Mouse (Mus musculus) lung, adult 2 months (tissue): ENCODE results near the gene Bpifb2. TPM values are rescaled to one million over a fixed set of nuclear protein-coding genes. Genes with fewer than 3 reads are reported as not detected.
"Not testable (repeated sequence)": the region's sequence is repeated elsewhere in the genome, so short reads cannot be mapped to it uniquely, and the experiment has no call there.

Source experiments
- DNase-seq: peaks from one replicate; pipeline ENCODE4 v3.0.0; 2022
- H3K4me1 ChIP-seq: fragments of 200-500 bp; 2 replicates; pipeline ENCODE4 v1.6.1; 2011; ENCODE audit warnings: low read length; ENCODE audit not compliant: control insufficient read depth, insufficient read depth
- H3K4me3 ChIP-seq: fragments of 200-500 bp; replicated peaks from 2 replicates; pipeline ENCODE3; 2011; ENCODE audit warnings: low read depth, mild to moderate bottlenecking, control low read depth, low read length; ENCODE audit errors: extremely low read depth
- CTCF ChIP-seq: fragments of 200-500 bp; IDR thresholded peaks from 2 replicates; pipeline ENCODE4 v1.5.1; 2011; ENCODE audit warnings: mild to moderate bottlenecking, low read length, control low read depth; ENCODE audit not compliant: insufficient read depth
- POLR2A ChIP-seq: fragments of 200-500 bp; IDR thresholded peaks from 2 replicates; pipeline ENCODE4 v1.6.1; 2011; ENCODE audit warnings: low read depth, mild to moderate bottlenecking, control low read depth, low read length, borderline replicate concordance; ENCODE audit errors: extremely low read depth
- WGBS: fragments of 180-500 bp; shearing (Covaris S2); methylation state at CpG from one replicate; pipeline ENCODE4 v1.1.7; 2018; 5-methylcytosine and 5-hydroxymethylcytosine counted together
- polyA plus RNA-seq: library from polyadenylated mRNA; depleted of rRNA; stranded (reverse); fragments of >200 nt; gene quantifications from 2 replicates; pipeline ENCODE4 v1.2.3, GENCODE M21; 2012; rRNA removed

Gene Bpifb2
- not detected in 2 replicates for polyA plus RNA-seq

DNA sequence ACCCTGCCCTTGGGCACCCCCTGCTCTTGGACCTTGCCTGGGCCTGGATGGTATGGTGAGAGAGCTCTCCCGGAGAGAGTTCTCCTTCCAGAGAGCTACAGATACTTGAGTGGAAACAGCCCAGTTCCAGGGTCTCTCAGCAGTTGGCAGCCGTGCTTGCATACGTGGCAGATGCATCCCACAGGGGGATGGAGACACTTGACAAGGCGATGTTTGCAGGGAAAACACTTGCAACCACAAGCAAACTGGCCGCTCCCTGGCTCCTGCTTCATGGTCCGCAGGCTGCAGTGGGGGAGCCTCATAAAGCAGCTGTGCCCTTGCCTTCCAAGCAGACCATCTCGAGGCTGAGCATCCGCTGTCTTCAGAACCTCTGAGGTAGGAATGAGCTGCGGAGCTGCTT is at the start of gene Bpifb2:
Gene Bpifb2 (plus strand): TSS at position 301 of the 400 bp plus-strand sequence.
- TF ChIP-seq CTCF, result no peak
- TF ChIP-seq POLR2A, result no peak
- Histone ChIP-seq H3K4me1 (no peaks in the 10 kb centered on the region), H3K4me3 (no peak within 1 kb of the TSS)
- WGBS, result 59% methylated on average over 9 of the region's 9 CpGs
- DNase-seq, result no peak

DNA sequence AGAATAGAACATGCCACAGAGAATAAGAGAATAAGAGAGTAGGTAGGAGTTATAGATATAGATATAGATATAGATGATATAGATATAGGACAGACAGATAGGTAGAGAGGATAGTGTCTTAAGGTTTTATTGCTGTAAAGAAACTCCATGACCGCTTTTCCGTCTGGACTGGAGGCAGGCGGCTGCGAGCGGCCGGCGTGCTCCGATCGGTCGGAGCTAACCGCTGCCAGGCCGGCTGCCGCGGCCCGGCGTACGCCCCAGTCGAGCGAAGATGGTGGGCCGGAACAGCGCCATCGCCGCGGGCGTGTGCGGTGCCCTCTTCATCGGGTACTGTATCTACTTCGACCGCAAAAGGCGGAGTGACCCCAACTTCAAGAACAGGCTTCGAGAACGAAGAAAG is 48.9 kb upstream of the Bpifb2 start:
- DNase-seq, H3K4me1 ChIP-seq, H3K4me3 ChIP-seq: not testable (repeated sequence)
- WGBS, result 64% methylated on average over 32 of the region's 32 CpGs

DNA sequence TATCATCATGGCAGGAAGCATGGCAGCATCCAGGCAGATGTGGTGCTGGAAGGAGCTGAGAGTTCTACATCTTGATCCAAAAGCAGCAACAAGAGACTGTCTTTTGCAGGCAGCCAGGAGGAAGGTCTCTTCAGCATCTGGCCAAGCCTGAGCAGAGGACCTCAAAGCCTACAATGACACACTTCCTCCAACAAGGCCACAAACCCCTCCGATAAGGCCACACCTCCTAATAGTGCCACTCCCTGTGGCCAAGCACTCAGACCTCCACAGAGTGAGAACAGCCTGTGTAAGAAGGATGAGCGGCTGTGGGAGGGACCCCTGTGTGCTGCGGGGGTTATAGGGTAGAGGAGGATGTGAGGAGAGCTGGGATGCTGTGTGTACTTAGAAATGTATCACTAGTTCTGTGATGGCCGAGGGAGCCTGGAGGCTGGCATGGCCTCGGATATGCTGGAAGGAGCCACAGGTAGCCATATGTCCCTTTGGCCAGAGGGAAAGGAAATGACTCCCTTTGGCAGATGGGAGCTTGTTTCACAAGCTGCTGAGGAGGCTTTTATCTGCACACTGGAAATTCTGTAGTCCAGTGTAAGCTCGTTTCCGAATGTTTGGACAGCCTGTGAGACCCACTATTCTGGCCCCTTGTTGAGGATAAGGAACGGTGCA is 47.5 kb upstream of the Bpifb2 start:
- TF ChIP-seq CTCF (no peak), POLR2A (no peak)
- 74% methylated on average over 8 of the region's 8 CpGs for WGBS
- no peaks in the 10 kb centered on the region for H3K4me1 ChIP-seq
- no peak overlapping the region for H3K4me3 ChIP-seq
- no peak for DNase-seq

DNA sequence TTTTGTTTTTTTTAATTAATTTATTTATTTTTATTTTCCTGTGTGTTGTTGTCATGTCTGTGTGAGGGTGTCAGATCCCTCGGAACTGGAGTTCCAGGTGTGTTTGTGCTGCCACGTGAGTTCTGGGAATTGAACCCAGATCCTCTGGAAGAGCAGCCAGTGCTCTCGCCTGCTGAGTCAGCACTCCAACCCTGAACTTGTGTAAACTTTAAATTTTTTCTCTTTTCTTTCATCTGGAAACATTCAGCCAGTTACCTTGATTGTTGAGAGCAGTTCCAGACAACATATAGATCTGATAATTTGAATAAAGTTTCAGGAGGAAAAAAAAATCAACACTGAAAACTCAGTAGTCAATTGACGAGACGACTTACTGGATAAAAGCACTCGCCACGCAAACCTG is 46.1 kb upstream of the Bpifb2 start:
- WGBS, result 73% methylated on average over 7 of the region's 7 CpGs
- DNase-seq, result no peak
- Histone ChIP-seq H3K4me3 (no peak overlapping the region), H3K4me1 (no peaks in the 10 kb centered on the region)
- TF ChIP-seq POLR2A (no peak), CTCF (no peak)

DNA sequence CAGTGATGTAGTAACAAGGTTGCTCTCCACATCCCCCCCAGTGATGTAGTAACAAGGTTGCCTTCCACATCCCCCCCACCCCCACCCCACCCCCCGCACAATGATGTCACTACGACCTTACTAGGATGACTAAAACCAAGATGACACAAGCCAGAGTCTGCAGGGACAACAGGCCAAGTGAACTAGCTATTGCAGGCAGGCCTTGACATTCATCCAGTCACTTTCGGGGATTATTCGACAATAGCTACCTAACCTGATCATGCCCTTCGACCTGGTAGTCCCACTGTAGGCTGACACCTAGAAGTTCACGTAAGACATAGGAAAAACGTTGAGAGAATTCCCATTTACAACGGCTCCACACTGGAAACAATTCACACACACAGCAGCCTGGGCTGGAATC is 41.6 kb upstream of the Bpifb2 start:
- 88% methylated on average over 8 of the region's 8 CpGs for WGBS
- Histone ChIP-seq H3K4me1 (no peaks in the 10 kb centered on the region), H3K4me3 (no peak overlapping the region)
- no peak for DNase-seq
- TF ChIP-seq CTCF (no peak), POLR2A (no peak)

DNA sequence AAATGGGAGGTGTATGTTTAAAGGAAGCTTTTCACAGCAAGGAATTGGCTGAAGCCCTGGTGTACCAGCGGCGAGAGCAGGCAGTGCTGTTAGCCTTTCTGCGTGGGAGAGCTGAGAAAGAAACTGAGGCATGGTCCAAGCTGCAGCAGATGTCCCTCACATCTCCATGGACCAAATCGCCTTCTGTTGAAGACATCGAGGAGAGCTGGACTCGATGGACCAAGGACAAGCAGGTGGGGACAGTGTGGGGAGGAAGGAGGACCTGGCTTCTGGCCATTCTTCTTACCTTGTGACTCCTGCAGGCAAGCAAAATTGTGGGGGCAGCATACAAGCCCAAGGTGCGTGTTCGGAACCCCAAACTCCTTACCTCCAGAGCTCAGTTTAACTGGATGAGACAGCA is 32.0 kb upstream of the Bpifb2 start:
- TF ChIP-seq CTCF, result no peak
- TF ChIP-seq POLR2A, result no peak
- 78% methylated on average over 8 of the region's 8 CpGs for WGBS
- Histone ChIP-seq H3K4me3 (no peak overlapping the region), H3K4me1 (no peaks in the 10 kb centered on the region)
- DNase-seq, result no peak

DNA sequence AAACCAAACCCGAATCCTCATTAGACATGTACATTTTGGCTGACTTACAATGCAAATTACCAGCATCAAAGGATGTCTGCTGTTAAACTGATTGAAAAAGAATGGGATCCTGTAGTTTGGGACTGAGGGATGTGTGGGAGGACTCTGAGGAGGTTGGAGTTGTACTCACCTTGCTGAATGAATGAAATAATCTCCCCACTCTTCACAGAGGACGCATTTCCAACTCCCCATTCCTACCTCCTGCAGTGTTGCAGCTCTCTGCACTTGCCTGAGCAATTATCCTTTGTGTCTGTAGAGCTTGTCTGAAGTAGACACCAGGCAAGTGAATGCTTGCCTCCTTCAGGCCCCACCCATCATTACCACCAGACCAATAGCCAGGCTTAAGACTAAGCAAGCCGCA is 26.5 kb upstream of the Bpifb2 start:
- 79% methylated on average over 3 of the region's 3 CpGs for WGBS
- no peak for TF ChIP-seq CTCF
- TF ChIP-seq POLR2A, result no peak

DNA sequence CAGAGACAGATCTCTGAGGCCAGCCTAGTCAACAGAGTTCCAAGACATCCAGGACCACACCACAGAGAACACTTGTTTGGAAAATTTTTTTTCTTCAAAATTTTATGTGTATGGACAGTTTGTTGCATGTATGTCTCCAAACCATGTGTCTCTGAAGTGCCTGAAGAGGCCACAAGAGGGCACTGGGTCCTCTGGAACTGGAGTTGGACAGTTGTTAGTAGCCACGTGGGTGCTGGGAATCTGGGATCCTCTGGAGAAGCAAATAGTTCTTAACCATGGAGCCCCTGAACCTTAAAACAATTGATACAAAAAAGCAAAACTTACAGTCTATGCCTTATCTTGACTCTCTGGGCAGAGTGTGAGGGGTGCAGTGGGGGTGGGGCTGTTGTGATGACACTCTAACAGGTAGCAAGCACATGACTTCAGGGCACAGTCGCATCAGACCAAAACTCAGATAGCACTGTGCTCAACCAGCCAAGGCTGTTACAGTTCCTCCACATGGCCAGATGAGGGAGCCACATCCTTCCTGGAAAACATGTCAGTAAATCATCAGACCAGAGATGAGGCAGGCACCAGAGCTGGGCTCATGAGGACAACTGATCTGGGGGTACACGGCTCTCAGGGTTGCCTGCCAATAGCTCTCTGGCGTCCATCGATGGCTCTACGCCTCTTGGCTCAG is 24.4 kb upstream of the Bpifb2 start:
- DNase-seq, result no peak

More for the DNA sequence above, 26.5 kb upstream of the Bpifb2 start:
- H3K4me3 ChIP-seq, result no peak overlapping the region
- H3K4me1 ChIP-seq, result no peaks in the 10 kb centered on the region
- DNase-seq, result no peak

DNA sequence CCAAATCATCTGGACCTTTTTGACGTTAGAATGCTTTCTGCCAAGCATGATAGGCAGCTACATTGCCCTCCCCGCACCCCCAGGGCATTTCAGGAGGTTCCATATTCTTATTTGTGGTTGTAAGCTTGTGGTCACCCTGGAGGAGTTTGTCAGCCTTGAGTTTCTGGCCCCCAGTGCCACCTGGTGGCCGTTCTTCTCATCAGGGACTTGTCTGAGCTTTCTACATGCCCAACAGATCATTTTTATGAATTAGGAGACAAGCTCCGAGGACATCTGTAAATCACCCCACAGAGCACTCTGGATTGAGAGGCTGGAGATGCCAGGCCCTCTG is 23.9 kb upstream of the Bpifb2 start:
- peak; percentile 36 for DNase-seq
- TF ChIP-seq POLR2A (no peak), CTCF (peak; percentile 56)
- Histone ChIP-seq H3K4me3 (no peak overlapping the region), H3K4me1 (no peaks in the 10 kb centered on the region)
- WGBS, result 38% methylated on average over 4 of the region's 4 CpGs

More for the DNA sequence above, 24.4 kb upstream of the Bpifb2 start:
- WGBS, result 79% methylated on average over 6 of the region's 6 CpGs
- no peak for TF ChIP-seq POLR2A
- 0 out of 2 replicates have a peak, but pooled peaks have one; percentile 18 for TF ChIP-seq CTCF
- H3K4me1 ChIP-seq, result no peaks in the 10 kb centered on the region
- H3K4me3 ChIP-seq, result no peak overlapping the region

DNA sequence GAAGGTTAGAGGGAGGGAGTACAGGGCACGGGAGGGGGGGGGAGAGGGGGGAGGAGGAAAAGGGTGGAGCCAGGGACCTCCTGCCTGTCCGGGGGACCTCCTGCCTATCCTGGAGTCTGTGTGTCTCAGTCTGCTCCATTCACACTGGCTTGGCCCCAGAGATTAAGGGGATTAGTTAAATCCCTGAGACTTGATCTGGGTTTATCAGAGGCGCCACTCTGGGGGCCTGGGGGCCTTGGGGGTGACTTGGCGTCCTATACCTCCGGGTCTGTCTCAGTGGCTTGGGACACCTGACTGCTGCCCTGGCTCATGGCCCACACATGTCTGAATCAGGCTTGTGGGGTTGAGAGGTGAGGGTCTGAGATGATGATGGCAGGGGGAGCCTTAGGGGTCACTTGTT is 21.3 kb upstream of the Bpifb2 start:
- no peak overlapping the region for H3K4me3 ChIP-seq
- H3K4me1 ChIP-seq, result no peaks in the 10 kb centered on the region
- no peak for TF ChIP-seq POLR2A
- no peak for TF ChIP-seq CTCF
- WGBS, result 28% methylated on average over 5 of the region's 5 CpGs
- no peak for DNase-seq
